Mouse (Mus musculus) cerebellum, adult 9-11 months (tissue): ENCODE results near the gene Hoxa9.

ENCODE experiments used
- DNase-seq: peaks from one replicate; pipeline ENCODE4 v3.0.0; 2022

Hoxa9 gene

DNA sequence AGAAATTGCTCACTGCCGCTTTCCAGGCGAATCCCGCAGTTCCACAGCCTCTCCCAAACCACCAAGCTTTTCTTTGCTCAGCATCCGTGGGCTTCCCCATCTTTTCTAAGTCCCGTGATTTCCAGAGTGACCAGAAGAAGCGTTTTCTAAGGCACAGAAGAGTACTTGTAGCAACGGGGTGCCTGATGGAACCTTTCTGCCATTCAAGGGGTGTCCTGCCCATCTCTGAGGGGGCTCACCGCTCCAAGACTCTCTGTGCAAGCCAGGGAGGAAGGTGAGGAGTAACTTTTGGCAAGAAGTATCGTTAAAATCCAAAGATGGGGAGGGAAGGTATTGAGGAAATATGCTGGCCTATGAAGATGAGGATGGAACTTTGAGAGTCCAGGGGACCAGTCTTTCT, 53.1 kb downstream of the Hoxa9 start:
- DNase-seq = no peak

DNA sequence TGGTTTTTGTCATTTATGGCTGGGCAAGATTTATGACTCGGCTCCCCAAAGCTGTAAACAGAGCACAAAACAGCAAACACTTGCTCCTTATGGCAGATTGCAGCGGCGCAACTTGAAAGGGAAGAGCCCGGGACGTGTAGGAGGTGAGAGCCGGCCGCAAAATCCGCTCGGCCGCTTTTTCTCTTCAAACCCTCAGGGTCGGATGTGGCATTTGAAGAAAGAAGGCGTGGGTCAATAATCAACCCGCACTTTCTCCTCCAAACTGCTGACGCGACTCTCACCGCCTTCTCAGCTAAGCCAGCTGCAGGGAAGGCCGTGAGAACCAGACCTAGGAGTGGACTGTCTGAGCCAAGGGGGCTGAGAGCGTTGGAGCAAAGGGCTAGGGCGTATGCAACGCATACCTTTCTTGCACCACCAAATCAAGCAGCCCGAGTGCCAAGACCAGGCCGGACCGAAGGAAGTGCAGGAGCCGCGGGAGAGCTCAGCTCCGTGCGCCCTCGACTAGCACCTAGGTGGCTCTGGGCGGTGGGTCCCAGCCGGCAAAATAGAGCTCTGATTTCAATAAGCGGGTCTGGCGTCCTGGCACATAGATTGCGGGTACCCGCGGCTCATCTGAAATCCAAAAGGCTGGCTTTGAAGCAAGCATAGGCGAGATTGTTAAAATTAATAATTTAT, 53.7 kb downstream of the Hoxa9 start, which contains the start of gene 5730596B20Rik:
Gene 5730596B20Rik (plus strand): TSS at position 438 of the 675 bp plus-strand sequence.
- no peak for DNase-seq

DNA sequence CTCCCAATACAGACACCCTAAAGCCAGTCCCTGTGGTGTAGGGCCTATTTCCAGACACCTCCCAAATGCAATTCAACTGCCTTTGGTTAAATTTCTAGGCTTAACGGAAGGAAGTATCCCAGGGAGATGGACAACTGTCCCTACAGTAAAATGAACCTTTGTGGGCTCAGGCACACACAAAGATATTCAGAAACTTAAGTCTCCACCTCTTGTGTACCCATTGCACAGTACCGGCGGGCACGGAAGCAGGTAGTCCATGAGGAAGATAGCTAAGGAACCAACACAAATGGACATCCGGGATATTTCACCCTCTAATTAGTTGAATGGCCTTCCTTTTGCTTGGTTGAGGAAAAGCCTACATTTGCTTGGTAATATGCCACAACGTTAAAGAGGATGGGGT, 54.5 kb downstream of the Hoxa9 start:
- DNase-seq = no peak

DNA sequence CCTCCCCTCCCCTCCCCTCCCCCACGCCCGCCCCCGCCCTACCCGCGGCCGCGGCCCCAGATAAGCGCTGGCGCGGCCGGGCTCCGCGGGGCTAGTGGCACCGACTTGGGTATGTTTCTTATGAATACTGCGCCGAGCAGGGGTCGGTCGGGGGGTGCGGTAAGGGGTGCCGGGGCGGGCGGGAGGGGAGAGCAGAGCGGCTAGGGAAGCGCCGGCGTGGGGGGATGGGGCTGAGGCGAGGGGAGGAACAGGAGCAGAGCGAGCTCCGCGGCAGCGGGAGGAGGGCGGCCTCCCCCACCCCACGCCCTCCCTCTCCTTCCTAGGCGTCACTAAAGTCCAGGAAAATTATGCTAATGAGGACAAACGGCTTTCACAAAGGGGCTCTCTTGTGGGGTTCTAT, 55.0 kb downstream of the Hoxa9 start:
- DNase-seq = no peak

DNA sequence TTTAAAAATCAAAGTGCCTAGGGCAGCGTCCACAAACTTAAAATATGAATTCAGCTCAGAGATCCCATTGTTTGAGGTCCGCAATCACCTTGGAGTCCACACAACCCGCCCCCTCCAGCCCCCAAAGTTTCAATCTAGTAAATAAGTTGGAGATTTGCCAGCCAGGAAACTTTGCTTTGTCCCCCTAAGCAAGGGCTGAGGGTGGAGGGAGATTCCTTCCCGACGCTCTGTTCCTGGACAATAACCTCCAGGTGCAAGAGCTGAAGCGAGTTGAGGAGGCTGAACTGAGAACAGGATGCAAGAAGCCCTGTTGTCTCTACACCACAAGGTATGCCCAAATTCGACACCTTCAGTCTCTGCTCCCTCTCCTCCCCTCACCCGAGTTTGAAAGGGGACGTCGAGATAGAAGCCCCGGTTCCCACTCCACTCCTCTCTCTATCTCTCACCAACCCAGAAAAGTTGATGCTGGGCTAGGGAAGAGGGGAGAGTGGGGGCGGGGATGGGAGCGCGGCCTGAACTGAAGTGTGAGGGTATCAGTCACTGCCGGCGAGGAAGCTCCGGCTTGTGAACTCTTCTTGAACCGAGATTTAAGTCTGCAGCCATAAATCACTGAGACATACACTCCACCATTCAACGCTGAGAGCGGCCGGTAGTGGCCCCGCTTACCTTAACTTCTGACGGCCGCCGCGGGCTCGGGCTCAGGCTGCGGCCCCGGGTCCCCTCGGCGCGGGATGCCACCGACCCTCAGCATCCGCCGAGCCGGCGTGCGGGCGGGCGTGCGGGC, 55.7 kb downstream of the Hoxa9 start:
- DNase-seq = no peak

DNA sequence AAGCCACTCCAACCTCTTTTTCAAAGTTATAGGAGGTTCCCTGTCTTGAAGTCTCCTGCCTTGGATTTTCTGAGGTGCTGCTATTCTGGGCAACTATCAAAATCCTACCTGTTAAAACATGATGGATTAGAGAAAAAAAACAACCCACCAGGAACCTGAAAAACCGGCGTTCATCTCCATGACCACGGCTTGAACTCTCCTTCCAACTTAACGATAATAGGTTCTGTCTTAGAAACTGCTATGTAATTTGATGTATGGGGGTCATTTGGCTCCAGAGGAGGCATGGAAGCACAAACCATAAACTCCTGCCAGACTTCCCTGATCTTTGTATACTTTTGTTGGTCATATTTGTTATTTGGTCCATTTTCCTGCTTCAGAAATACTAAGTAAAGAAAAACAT, 57.2 kb downstream of the Hoxa9 start:
- no peak for DNase-seq
